Mouse (Mus musculus): ENCODE measurements around the gene Arid2.

- TF ChIP-seq TAL1 (IDR thresholded peaks at IDR 0.05; ENCODE audit: low read length) (no peak), GATA1 (IDR thresholded peaks at IDR 0.05; ENCODE audit: low read length) (no peak)
These were observed 166.0 kb downstream of the Arid2 start for GRCm38 (mm10) chr15:96453346-96453745.
